Mouse (Mus musculus) midbrain, embryonic 10.5 days (tissue): ENCODE results near the gene Szt2. TPM values are rescaled to one million over a fixed set of nuclear protein-coding genes. Genes with fewer than 3 reads are reported as not detected.

Source experiments
- DNase-seq: peaks from one replicate; pipeline ENCODE4 v3.0.0-alpha.2; 2017; ENCODE audit warnings: low spot score
- H3K27ac ChIP-seq: fragments of 300-500 bp; sonication (generic); replicated peaks from 2 replicates; pipeline ENCODE4 v1.5.1; 2016; ENCODE audit warnings: mild to moderate bottlenecking
- H3K27me3 ChIP-seq: fragments of 300-500 bp; sonication (generic); 2 replicates; pipeline ENCODE4 v1.6.1; 2016; ENCODE audit warnings: low read depth, mild to moderate bottlenecking; ENCODE audit not compliant: poor library complexity, severe bottlenecking
- H3K36me3 ChIP-seq: fragments of 300-500 bp; sonication (generic); 2 replicates; pipeline ENCODE4 v1.6.1; 2016; ENCODE audit warnings: mild to moderate bottlenecking, moderate library complexity
- H3K4me1 ChIP-seq: fragments of 300-500 bp; sonication (generic); 2 replicates; pipeline ENCODE4 v1.6.1; 2016
- H3K4me3 ChIP-seq: fragments of 300-500 bp; sonication (generic); 2 replicates; pipeline ENCODE4 v1.5.1; 2016; ENCODE audit warnings: mild to moderate bottlenecking, moderate library complexity
- H3K9me3 ChIP-seq: fragments of 300-500 bp; sonication (generic); replicated peaks from 2 replicates; pipeline ENCODE4 v1.6.1; 2016; ENCODE audit warnings: mild to moderate bottlenecking
- WGBS: fragments of 180-500 bp; shearing (Covaris S2); methylation state at CpG from one replicate; pipeline ENCODE4 v1.1.7; 2016; 5-methylcytosine and 5-hydroxymethylcytosine counted together
- polyA plus RNA-seq: library from polyadenylated mRNA; unstranded; fragments of >200 nt; fragmentation: Nextera tagmentation; extraction: Ambion mirVana; gene quantifications from 2 replicates; pipeline ENCODE4 v1.2.1, GENCODE M21; 2016

Szt2 gene
- polyA plus RNA-seq, 1 experiment from 2014 or later: 6.4 TPM

- no peaks in the 10 kb centered on the region for H3K9me3 ChIP-seq
- H3K27ac ChIP-seq: no peak overlapping the region
- DNase-seq: no peak
- H3K4me3 ChIP-seq: no peak overlapping the region
- WGBS: 96% methylated on average over 6 of the region's 6 CpGs
- peaks cover 65% of the 10 kb centered on the region for H3K36me3 ChIP-seq
- H3K27me3 ChIP-seq: no peaks in the 10 kb centered on the region; the same call in 1 of the 2 replicates
- H3K4me1 ChIP-seq: peaks cover 20% of the 10 kb centered on the region
Observed at GRCm38 (mm10) chr4:118362879-118363278, 46.2 kb downstream of the Szt2 start.

DNA sequence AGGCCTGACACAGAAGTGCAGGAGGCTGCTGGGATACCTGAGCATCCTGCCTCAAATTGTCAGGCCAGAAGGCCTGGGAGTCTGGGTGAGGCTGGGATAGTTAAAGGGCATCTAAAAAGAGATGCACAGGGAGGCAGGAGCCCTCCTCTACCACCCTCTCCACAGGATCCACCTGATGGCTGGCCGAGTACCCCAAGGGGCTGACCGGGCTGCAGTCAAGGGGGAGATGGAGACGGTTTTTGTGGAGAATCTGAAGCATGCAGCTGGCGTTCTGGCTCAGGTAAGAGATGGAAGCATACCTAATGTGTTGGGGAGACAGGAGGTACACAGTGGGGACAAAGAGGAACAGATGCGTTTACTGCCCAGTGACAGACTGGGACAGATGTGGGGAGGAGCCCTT is 47.6 kb downstream of the Szt2 start:
- DNase-seq: no peak
- Histone ChIP-seq H3K36me3 (peaks cover 53% of the 10 kb centered on the region), H3K4me3 (no peak overlapping the region), H3K9me3 (no peaks in the 10 kb centered on the region), H3K4me1 (peaks cover 20% of the 10 kb centered on the region), H3K27ac (no peak overlapping the region), H3K27me3 (no peaks in the 10 kb centered on the region; the same call in 1 of the 2 replicates)
- WGBS: 86% methylated on average over 5 of the region's 5 CpGs

GRCm38 (mm10) chr4:118359896-118360720 is 49.0 kb downstream of the Szt2 start:
- no peaks in the 10 kb centered on the region for H3K9me3 ChIP-seq
- no peaks in the 10 kb centered on the region; the same call in 1 of the 2 replicates for H3K27me3 ChIP-seq
- peak overlapping the region; percentile 93 for H3K27ac ChIP-seq
- peaks cover 20% of the 10 kb centered on the region for H3K4me1 ChIP-seq
- WGBS: under 1% methylated on average over 54 of the region's 54 CpGs
- DNase-seq: peak; percentile 84
- peaks cover 39% of the 10 kb centered on the region for H3K36me3 ChIP-seq
- peak overlapping the region; percentile 76 for H3K4me3 ChIP-seq

DNA sequence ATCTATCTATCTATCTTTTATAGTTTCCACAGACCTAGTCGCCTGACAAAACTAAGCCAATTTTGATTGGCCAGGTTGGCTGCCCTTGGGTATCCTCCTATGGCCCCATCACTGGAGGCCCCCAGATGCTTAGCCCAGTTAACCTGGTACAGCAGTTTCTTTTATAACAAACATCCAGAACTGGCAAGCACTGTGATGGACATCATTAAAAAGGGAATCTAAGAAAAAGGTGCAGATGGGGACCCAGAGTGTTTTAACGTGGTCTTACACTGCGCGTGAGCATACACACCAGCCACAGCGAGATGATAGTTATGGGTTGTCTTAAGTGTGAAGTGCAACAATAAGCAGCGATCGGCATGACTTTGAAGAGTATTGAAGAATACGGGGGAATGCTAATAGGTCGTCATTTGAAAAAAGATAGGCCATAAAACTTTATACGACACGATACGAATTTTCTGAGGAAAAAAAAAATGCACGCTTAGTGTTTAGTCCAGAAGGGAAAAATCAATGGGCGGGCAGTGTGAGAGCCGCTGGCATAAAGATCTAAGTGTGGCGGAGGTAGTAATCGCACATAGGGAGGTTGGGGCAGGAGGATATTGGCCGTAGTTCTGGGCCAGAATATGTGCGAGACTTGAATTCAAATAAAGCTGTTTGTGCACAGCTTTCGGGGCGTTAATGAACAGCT is 49.7 kb downstream of the Szt2 start:
- Histone ChIP-seq H3K4me1 (peaks cover 20% of the 10 kb centered on the region), H3K27ac (peak overlapping the region; percentile 93), H3K36me3 (peaks cover 32% of the 10 kb centered on the region), H3K9me3 (no peaks in the 10 kb centered on the region), H3K27me3 (no peaks in the 10 kb centered on the region; the same call in 1 of the 2 replicates), H3K4me3 (peak overlapping the region; percentile 76)
- DNase-seq: no peak
- WGBS: 23% methylated on average over 21 of the region's 21 CpGs

DNA sequence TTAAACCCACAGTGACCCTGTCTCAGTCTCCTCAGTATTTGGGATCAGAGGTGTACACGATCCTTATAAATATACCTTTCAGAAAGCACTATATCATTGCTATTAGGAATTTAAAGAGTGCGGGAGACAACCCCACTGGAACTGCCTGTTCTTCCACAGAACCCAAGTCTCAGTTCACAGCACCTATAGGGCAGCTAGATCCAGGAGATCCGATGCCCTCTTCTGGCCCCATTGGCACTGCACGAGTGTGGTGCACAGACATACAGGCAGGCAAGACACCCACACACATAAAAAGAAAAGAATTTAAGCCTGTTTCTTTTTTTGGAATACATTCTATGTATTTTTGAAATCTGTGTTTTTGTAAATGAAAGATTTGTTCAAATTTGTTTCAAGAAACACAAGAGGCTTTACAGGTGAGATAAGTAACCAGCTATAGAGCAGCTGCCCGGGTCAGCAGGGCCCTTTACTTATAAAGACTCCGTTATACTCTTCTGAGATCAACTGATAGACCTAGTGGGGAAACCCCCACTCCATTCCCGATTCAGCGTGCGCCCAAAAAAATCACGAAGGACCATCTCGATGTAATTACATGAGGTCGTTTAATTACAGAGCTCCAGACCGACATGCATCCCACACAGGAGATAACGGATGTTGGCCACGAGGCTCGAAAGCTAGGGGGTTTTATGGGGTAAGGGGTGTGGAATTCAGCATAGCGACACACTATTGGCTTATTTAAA is 50.7 kb downstream of the Szt2 start:
- DNase-seq: no peak
- Histone ChIP-seq H3K9me3 (no peaks in the 10 kb centered on the region), H3K36me3 (peaks cover 21% of the 10 kb centered on the region), H3K4me1 (peaks cover 20% of the 10 kb centered on the region), H3K27ac (no peak overlapping the region), H3K27me3 (no peaks in the 10 kb centered on the region; the same call in 1 of the 2 replicates), H3K4me3 (no peak overlapping the region)
- WGBS: 89% methylated on average over 17 of the region's 17 CpGs

DNA sequence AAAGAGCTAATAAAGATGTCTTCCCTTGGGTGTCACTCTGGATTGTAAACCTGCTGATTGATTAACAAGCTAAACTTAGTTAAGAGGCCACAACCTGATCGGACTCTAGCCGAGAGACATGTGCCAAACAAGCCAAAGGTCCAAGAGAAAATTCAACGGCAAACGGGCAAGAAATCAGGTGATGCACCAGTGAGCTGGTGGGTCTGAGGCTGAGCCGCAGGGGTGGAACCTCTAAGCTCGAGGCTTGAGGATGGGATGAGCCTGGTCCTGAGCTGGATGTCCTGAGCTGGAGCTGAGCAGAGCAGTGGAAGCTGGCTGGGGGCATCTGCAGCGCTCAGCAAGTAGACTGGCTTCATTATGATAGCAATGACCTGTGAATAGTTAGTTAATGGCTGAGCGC is 51.6 kb downstream of the Szt2 start:
- H3K27me3 ChIP-seq: no peaks in the 10 kb centered on the region; the same call in 1 of the 2 replicates
- H3K9me3 ChIP-seq: no peaks in the 10 kb centered on the region
- WGBS: 93% methylated on average over 8 of the region's 8 CpGs
- DNase-seq: no peak
- H3K36me3 ChIP-seq: peaks cover 13% of the 10 kb centered on the region
- H3K4me3 ChIP-seq: no peak overlapping the region
- H3K27ac ChIP-seq: no peak overlapping the region
- peaks cover 20% of the 10 kb centered on the region for H3K4me1 ChIP-seq

GRCm38 (mm10) chr4:118356738-118357137 is 52.3 kb downstream of the Szt2 start:
- Histone ChIP-seq H3K4me3 (no peak overlapping the region), H3K4me1 (peaks cover 20% of the 10 kb centered on the region), H3K27ac (no peak overlapping the region), H3K27me3 (no peaks in the 10 kb centered on the region; the same call in 1 of the 2 replicates), H3K9me3 (no peaks in the 10 kb centered on the region), H3K36me3 (peaks cover 5% of the 10 kb centered on the region)
- WGBS: 88% methylated on average over 6 of the region's 6 CpGs
- no peak for DNase-seq

DNA sequence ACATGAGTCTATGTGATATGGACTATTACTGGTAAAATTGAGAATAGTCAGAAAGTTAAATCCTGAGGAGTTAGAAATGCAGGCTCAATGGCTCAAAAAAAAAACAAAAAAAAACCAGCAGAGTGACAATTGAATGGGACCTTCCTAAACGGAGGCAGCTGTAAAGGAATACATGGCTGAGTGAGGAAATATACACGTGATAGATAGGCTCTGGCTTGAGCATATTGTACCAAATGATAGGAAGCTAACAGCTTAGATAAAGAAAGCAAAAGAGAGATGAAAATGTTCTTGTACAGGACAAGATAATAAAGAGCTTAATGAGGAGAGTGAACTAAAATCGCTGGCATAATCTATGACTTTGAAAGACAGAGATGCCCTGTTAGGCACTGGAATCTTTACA is 54.8 kb downstream of the Szt2 start:
- 81% methylated on average over 3 of the region's 3 CpGs for WGBS
- Histone ChIP-seq H3K9me3 (no peaks in the 10 kb centered on the region), H3K27ac (no peak overlapping the region), H3K36me3 (no peaks in the 10 kb centered on the region), H3K4me1 (peaks cover 3% of the 10 kb centered on the region), H3K27me3 (no peaks in the 10 kb centered on the region; the same call in 1 of the 2 replicates), H3K4me3 (no peak overlapping the region)
- no peak for DNase-seq

DNA sequence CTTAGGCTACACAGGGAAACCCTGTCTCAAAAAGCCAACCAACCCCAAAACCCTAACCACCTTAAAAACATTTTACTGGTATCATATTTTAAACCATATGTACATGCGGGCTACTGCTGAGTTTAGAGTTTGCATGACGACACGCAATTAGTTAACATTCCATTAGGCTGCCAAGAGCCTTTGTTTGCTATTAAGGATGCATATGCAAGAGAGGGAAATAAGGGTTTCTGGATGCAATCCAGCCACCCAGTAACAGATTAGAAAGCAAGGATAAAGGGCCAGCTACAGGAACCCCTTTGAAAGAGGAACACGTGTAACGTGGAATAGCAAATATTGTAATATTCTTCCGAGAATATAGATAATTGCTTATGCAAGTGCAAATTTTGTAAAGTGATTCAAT is 55.4 kb downstream of the Szt2 start:
- 92% methylated on average over 6 of the region's 6 CpGs for WGBS
- no peak for DNase-seq

DNA sequence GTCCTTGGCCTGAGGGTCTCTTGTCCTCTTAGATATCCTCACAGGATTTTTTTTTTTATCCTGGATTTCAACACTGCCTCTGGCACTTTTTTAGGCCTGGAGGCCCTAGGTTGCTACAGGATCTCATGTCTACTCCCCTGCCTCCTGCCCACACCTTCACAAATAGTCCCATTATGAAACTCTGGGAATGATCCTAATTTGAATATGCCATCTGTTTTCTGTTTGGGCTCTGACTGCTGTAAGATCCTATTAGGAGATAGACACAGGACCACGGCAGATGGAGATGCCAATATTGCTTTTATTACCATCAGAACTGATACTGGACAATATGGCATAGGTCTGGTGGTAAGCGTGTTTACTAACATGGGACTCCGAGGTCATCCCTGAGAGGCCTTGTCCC is 57.2 kb downstream of the Szt2 start:
- 93% methylated on average over 3 of the region's 3 CpGs for WGBS
- Histone ChIP-seq H3K4me1 (no peaks in the 10 kb centered on the region), H3K36me3 (no peaks in the 10 kb centered on the region), H3K4me3 (no peak overlapping the region), H3K27ac (no peak overlapping the region), H3K9me3 (no peaks in the 10 kb centered on the region), H3K27me3 (no peaks in the 10 kb centered on the region)
- DNase-seq: no peak

More for the DNA sequence above, 55.4 kb downstream of the Szt2 start:
- no peaks in the 10 kb centered on the region for H3K36me3 ChIP-seq
- H3K27ac ChIP-seq: no peak overlapping the region
- no peaks in the 10 kb centered on the region; the same call in 1 of the 2 replicates for H3K27me3 ChIP-seq
- no peak overlapping the region for H3K4me3 ChIP-seq
- H3K9me3 ChIP-seq: no peaks in the 10 kb centered on the region
- no peaks in the 10 kb centered on the region for H3K4me1 ChIP-seq

GRCm38 (mm10) chr4:118350864-118351263 is 58.2 kb downstream of the Szt2 start:
- 76% methylated on average over 2 of the region's 2 CpGs for WGBS
- DNase-seq: no peak
- no peak overlapping the region for H3K27ac ChIP-seq
- H3K9me3 ChIP-seq: no peaks in the 10 kb centered on the region
- no peak overlapping the region for H3K4me3 ChIP-seq
- H3K36me3 ChIP-seq: no peaks in the 10 kb centered on the region
- H3K4me1 ChIP-seq: no peaks in the 10 kb centered on the region
- H3K27me3 ChIP-seq: no peaks in the 10 kb centered on the region

DNA sequence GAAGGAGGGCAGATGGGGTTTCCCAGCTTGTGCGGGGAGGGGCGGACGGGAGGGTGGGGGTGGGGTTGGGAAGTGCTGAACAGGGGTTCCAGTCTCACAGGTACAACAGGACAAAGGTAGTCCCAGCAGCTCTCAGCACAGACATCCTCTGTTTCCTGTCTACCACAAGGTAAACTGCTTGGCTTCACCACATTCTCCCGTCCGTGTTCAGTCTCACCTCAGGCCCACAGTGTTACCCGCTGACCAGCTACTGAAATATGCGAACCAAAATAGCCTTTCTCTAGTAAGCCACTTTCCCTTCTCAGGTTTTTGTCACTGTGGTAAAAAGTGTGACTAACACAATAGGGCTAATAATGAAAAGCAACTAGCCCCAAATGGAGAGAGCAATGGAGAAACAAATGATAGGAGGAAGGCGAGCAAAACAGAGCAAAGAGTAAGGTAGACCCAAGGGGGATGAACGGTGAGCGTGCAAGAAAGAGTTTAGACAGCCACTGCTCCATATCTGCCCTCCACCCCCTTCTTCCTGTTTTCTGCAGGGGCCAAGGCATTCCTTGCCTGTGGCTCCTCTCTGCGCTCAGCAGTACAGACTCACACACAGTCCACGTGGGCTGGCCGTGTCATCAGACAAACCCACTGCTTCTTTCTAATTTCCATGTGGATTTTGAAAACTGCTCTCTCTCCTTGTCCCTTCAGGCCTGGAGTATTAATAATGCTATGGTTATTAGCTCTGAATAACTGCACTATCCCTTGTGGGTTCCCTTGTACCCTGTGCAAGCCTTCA is 61.4 kb downstream of the Szt2 start:
- Histone ChIP-seq H3K27me3 (no peaks in the 10 kb centered on the region), H3K27ac (no peak overlapping the region), H3K4me1 (no peaks in the 10 kb centered on the region), H3K4me3 (no peak overlapping the region), H3K9me3 (no peaks in the 10 kb centered on the region), H3K36me3 (no peaks in the 10 kb centered on the region)
- 76% methylated on average over 13 of the region's 13 CpGs for WGBS
- DNase-seq: no peak
